Mouse (Mus musculus) liver, embryonic 12.5 days (tissue): Measurements from ENCODE around the gene Cox7b. TPM values are rescaled to one million over a fixed set of nuclear protein-coding genes. Genes with fewer than 3 reads are reported as not detected.

Experiments used
- ATAC-seq: fragments of 200-750 bp; cut with Nextera tagmentation; 2 replicates; pipeline ENCODE4 v1.8.0; 2017; ENCODE audit warnings: moderate number of reproducible peaks, mild to moderate bottlenecking, moderate library complexity
- H3K27ac ChIP-seq: fragments of 300-500 bp; sonication (generic); 2 replicates; pipeline ENCODE4 v1.5.1; 2016; ENCODE audit warnings: mild to moderate bottlenecking
- H3K27me3 ChIP-seq: fragments of 300-500 bp; sonication (generic); replicated peaks from 2 replicates; pipeline ENCODE4 v1.6.1; 2016; ENCODE audit warnings: mild to moderate bottlenecking, moderate library complexity
- H3K36me3 ChIP-seq: fragments of 300-500 bp; sonication (generic); 2 replicates; pipeline ENCODE4 v1.6.1; 2016; ENCODE audit warnings: mild to moderate bottlenecking, moderate library complexity
- H3K4me1 ChIP-seq: fragments of 300-500 bp; sonication (generic); 2 replicates; pipeline ENCODE4 v1.6.1; 2016
- H3K4me2 ChIP-seq: fragments of 300-500 bp; sonication (generic); 2 replicates; pipeline ENCODE4 v1.6.1; 2016; ENCODE audit warnings: mild to moderate bottlenecking, moderate library complexity
- H3K4me3 ChIP-seq: fragments of 300-500 bp; sonication (generic); 2 replicates; pipeline ENCODE4 v1.5.1; 2016; ENCODE audit warnings: mild to moderate bottlenecking, moderate library complexity
- H3K9ac ChIP-seq: fragments of 300-500 bp; sonication (generic); 2 replicates; pipeline ENCODE4 v1.6.1; 2016; ENCODE audit warnings: mild to moderate bottlenecking, moderate library complexity
- H3K9me3 ChIP-seq: fragments of 300-500 bp; sonication (generic); replicated peaks from 2 replicates; pipeline ENCODE4 v1.6.1; 2016; ENCODE audit warnings: mild to moderate bottlenecking, moderate library complexity
- WGBS: fragments of 180-500 bp; shearing (Covaris S2); methylation state at CpG from one replicate; pipeline ENCODE4 v1.1.7; 2016; ENCODE audit not compliant: insufficient replicate concordance; 5-methylcytosine and 5-hydroxymethylcytosine counted together
- polyA plus RNA-seq: library from polyadenylated mRNA; unstranded; fragments of >200 nt; fragmentation: Nextera tagmentation; extraction: Ambion mirVana; gene quantifications from 2 replicates; pipeline ENCODE4 v1.2.1, GENCODE M21; 2016

Cox7b gene
- polyA plus RNA-seq, 1 experiment from 2014 or later = 299 TPM

DNA sequence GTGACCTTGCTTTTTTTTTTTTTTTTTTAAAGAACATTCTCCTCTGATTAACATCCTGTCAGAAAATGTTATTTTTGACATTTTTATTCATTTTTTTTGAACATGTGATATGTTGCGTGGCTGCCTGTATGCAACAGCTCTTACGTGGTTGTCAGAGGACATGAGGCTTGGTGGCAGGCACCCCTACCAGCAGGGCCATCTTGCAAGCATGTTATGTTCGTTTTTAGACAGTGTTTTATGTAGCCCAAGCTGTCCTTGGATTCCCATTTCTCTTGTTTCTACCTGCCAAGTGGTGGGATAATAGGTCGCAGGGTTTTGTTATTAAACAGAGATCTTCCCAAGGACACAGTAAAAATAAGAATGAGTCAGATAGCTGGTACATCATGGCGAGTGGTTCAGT is 14.7 kb downstream of the Cox7b start:
- H3K4me2 ChIP-seq = no peak overlapping the region
- 72% methylated on average over 5 of the region's 5 CpGs for WGBS
- no peak overlapping the region for H3K27ac ChIP-seq

DNA sequence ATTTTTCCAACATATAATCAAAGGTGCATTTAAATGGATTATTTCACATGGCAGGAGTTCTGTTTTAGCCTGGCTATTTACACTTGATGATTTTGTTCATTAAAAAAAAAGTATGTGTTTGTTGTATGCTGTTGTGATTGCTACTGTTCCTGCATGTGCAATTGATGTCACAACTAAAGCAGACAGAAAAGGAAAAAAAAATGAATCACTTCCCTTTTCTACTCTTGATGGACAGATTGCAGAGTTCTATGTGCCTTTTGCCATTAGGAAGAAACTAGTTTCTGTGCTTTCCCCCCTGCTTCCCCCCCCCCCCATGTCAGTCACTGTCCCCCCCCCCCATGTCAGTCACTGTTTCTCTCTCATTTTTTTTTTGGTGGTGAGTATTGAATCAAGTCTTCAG is 15.6 kb downstream of the Cox7b start:
- Histone ChIP-seq H3K36me3 (no peaks in the 10 kb centered on the region), H3K9ac (no peak overlapping the region), H3K27ac (no peak overlapping the region), H3K9me3 (no peaks in the 10 kb centered on the region), H3K27me3 (no peaks in the 10 kb centered on the region), H3K4me3 (no peak overlapping the region), H3K4me1 (peaks cover 6% of the 10 kb centered on the region; the same call in 1 of the 2 replicates), H3K4me2 (no peak overlapping the region)
- ATAC-seq = no peak

More for the DNA sequence above, 14.7 kb downstream of the Cox7b start:
- Histone ChIP-seq H3K9me3 (no peaks in the 10 kb centered on the region), H3K27me3 (no peaks in the 10 kb centered on the region), H3K36me3 (no peaks in the 10 kb centered on the region), H3K4me1 (peaks cover 5% of the 10 kb centered on the region; the same call in 1 of the 2 replicates), H3K9ac (no peak overlapping the region), H3K4me3 (no peak overlapping the region)
- ATAC-seq = no peak

- Histone ChIP-seq H3K4me1 (peaks cover 13% of the 10 kb centered on the region; the same call in 1 of the 2 replicates), H3K4me2 (no peak overlapping the region), H3K4me3 (no peak overlapping the region), H3K27me3 (no peaks in the 10 kb centered on the region), H3K9ac (no peak overlapping the region), H3K9me3 (no peaks in the 10 kb centered on the region), H3K27ac (no peak overlapping the region), H3K36me3 (no peaks in the 10 kb centered on the region)
- 48% methylated on average over 2 of the region's 2 CpGs for WGBS
- no peak for ATAC-seq
These were observed 20.2 kb downstream of the Cox7b start for GRCm38 (mm10) chrX:106035727-106036126.

GRCm38 (mm10) chrX:106037185-106037752 is 21.8 kb downstream of the Cox7b start:
- no peak overlapping the region for H3K9ac ChIP-seq
- peaks cover 14% of the 10 kb centered on the region; the same call in 1 of the 2 replicates for H3K4me1 ChIP-seq
- H3K36me3 ChIP-seq = no peaks in the 10 kb centered on the region
- ATAC-seq = no peak
- H3K27ac ChIP-seq = no peak overlapping the region
- WGBS = 69% methylated on average over 3 of the region's 3 CpGs
- H3K27me3 ChIP-seq = no peaks in the 10 kb centered on the region
- no peak overlapping the region for H3K4me3 ChIP-seq
- H3K9me3 ChIP-seq = no peaks in the 10 kb centered on the region
- H3K4me2 ChIP-seq = no peak overlapping the region

- peaks cover 35% of the 10 kb centered on the region for H3K4me1 ChIP-seq
- H3K27ac ChIP-seq = peak overlapping the region; percentile 27; the same call in 1 of the 2 replicates
- H3K4me2 ChIP-seq = peak overlapping the region; percentile 50
- no peak overlapping the region; the same call in 1 of the 2 replicates for H3K9ac ChIP-seq
- H3K36me3 ChIP-seq = no peaks in the 10 kb centered on the region
- no peaks in the 10 kb centered on the region for H3K27me3 ChIP-seq
- no peak overlapping the region for H3K4me3 ChIP-seq
- WGBS = 22% methylated on average over 8 of the region's 8 CpGs
- H3K9me3 ChIP-seq = no peaks in the 10 kb centered on the region
- ATAC-seq = peak; percentile 81
These were observed 28.5 kb downstream of the Cox7b start for GRCm38 (mm10) chrX:106043863-106044617.

GRCm38 (mm10) chrX:106045455-106045854 is 30.0 kb downstream of the Cox7b start:
- H3K4me2 ChIP-seq = peak overlapping the region; percentile 32
- H3K9me3 ChIP-seq = no peaks in the 10 kb centered on the region
- H3K4me1 ChIP-seq = peaks cover 35% of the 10 kb centered on the region
- no peak overlapping the region for H3K9ac ChIP-seq
- no peaks in the 10 kb centered on the region for H3K36me3 ChIP-seq
- H3K27ac ChIP-seq = 0 out of 2 replicates have a peak overlapping the region, but pooled peaks have one; percentile 30
- H3K4me3 ChIP-seq = no peak overlapping the region
- H3K27me3 ChIP-seq = no peaks in the 10 kb centered on the region
- WGBS = 54% methylated on average over 2 of the region's 2 CpGs
- ATAC-seq = no peak

GRCm38 (mm10) chrX:106045928-106046327 is 30.4 kb downstream of the Cox7b start:
- Histone ChIP-seq H3K27me3 (no peaks in the 10 kb centered on the region), H3K9me3 (no peaks in the 10 kb centered on the region), H3K27ac (0 out of 2 replicates have a peak overlapping the region, but pooled peaks have one; percentile 30), H3K4me2 (peak overlapping the region; percentile 32), H3K36me3 (no peaks in the 10 kb centered on the region), H3K4me1 (peaks cover 35% of the 10 kb centered on the region), H3K4me3 (no peak overlapping the region), H3K9ac (no peak overlapping the region)
- WGBS = 35% methylated on average over 9 of the region's 9 CpGs
- peak; percentile 56 for ATAC-seq

DNA sequence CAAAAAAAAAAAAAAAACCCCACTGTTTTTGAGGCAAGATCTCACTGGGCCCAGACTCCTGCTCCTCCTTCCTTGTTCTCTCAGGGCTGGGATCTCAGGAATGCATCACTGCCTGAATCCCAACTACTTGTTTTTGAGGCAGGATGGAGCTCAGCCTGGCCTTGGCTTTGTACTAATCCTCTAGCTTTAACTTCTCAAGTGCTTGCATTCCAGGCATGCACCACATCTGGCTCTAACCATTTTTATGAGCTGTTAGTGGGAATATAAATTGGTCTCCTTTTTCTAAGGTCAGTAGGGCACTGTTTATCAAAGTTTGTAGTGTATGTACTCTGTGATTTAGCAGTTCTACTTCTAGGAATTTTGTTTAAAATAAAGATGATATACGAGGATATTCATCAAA is 32.7 kb downstream of the Cox7b start:
- H3K9ac ChIP-seq = no peak overlapping the region
- no peaks in the 10 kb centered on the region for H3K36me3 ChIP-seq
- no peak for ATAC-seq
- H3K4me3 ChIP-seq = no peak overlapping the region
- H3K4me2 ChIP-seq = no peak overlapping the region
- 64% methylated on average over 1 of the region's 1 CpGs for WGBS
- H3K4me1 ChIP-seq = peaks cover 29% of the 10 kb centered on the region
- H3K27ac ChIP-seq = no peak overlapping the region
- H3K9me3 ChIP-seq = no peaks in the 10 kb centered on the region
- no peaks in the 10 kb centered on the region for H3K27me3 ChIP-seq

Other genes starting within 250 kb of the Cox7b start
- gene Atrx, start 86.3 kb upstream of the Cox7b start, polyA plus RNA-seq = 67.8 and 70.1 TPM in 2 replicates
- gene Magt1, start 3.8 kb upstream of the Cox7b start, polyA plus RNA-seq = 35.4 and 36.3 TPM in 2 replicates
- gene Atp7a, start 11.6 kb downstream of the Cox7b start, polyA plus RNA-seq = 10.5 and 12.3 TPM in 2 replicates
- 0.38 and 0.56 TPM in 2 replicates for gene Tlr13, start 127.5 kb downstream of the Cox7b start, polyA plus RNA-seq
- gene Pgk1, start 171.4 kb downstream of the Cox7b start, polyA plus RNA-seq = 271 and 290 TPM in 2 replicates
- 7.8 and 8.8 TPM in 2 replicates for gene Taf9b, start 205.5 kb downstream of the Cox7b start, polyA plus RNA-seq
- not detected in 2 replicates for gene Fnd3c2, start 239.7 kb downstream of the Cox7b start, polyA plus RNA-seq